Mouse (Mus musculus) urinary bladder, postnatal 36 days (tissue): ENCODE measurements around the gene Hoxa2.

Experiments
- DNase-seq, 2 experiments: peaks; one replicate each; pipeline ENCODE4 v3.0.0; 2022; ENCODE audit warnings: low spot score in 2 of 2, mixed read lengths in 1 of 2

The Hoxa2 gene

GRCm38 (mm10) chr6:52165441-52166370 lies 1.1 kb upstream of the Hoxa2 start:
- DNase-seq, result no peak

- no peak for DNase-seq
These were observed 493 bp downstream of the Hoxa2 start for GRCm38 (mm10) chr6:52164051-52164625.

- no peak for DNase-seq
These were observed 1.1 kb downstream of the Hoxa2 start for GRCm38 (mm10) chr6:52163366-52164031.

- no peak for DNase-seq
These were observed 1.8 kb downstream of the Hoxa2 start for GRCm38 (mm10) chr6:52162611-52163365.

GRCm38 (mm10) chr6:52162093-52162380 lies 2.6 kb downstream of the Hoxa2 start:
- DNase-seq, result no peak

- DNase-seq, result no peak
These were observed 3.1 kb downstream of the Hoxa2 start for GRCm38 (mm10) chr6:52161336-52162092.

GRCm38 (mm10) chr6:52160511-52161335 lies 3.9 kb downstream of the Hoxa2 start:
- DNase-seq, result peak in 1 of 2 experiments; percentile 75

- no peak for DNase-seq
These were observed 4.7 kb downstream of the Hoxa2 start for GRCm38 (mm10) chr6:52159979-52160378.

GRCm38 (mm10) chr6:52159164-52159761 lies 5.4 kb downstream of the Hoxa2 start:
- no peak for DNase-seq

- DNase-seq, result peak; percentile 59 to 81
These were observed 6.2 kb downstream of the Hoxa2 start, which contains the start of gene Hoxa1 for GRCm38 (mm10) chr6:52158276-52159051. TSS of gene Hoxa1 (minus strand) at chr6:52158317.

GRCm38 (mm10) chr6:52157466-52158275 lies 7.0 kb downstream of the Hoxa2 start:
- DNase-seq, result no peak

GRCm38 (mm10) chr6:52156551-52157200 lies 8.0 kb downstream of the Hoxa2 start:
- no peak for DNase-seq

GRCm38 (mm10) chr6:52155471-52155870 lies 9.2 kb downstream of the Hoxa2 start:
- DNase-seq, result no peak

- no peak for DNase-seq
These were observed 10.6 kb downstream of the Hoxa2 start for GRCm38 (mm10) chr6:52154044-52154443.

- no peak for DNase-seq
These were observed 11.4 kb downstream of the Hoxa2 start for GRCm38 (mm10) chr6:52153270-52153669.

GRCm38 (mm10) chr6:52152226-52153193 lies 12.1 kb downstream of the Hoxa2 start:
- DNase-seq, result no peak
